Mouse (Mus musculus) neural tube, embryonic 12.5 days (tissue): ENCODE measurements around the gene Map2k4. TPM values are rescaled to one million over a fixed set of nuclear protein-coding genes. Genes with fewer than 3 reads are reported as not detected.
A peak's percentile ranks its signal among the peaks of the same experiment; 100 is the strongest.

Experiments used
- ATAC-seq: fragments of 200-750 bp; cut with Nextera tagmentation; 2 replicates; pipeline ENCODE4 v1.8.0; 2017; ENCODE audit warnings: low read depth, mild to moderate bottlenecking, moderate TSS enrichment, moderate library complexity; ENCODE audit not compliant: low FRiP score
- H3K27ac ChIP-seq: fragments of 300-500 bp; sonication (generic); 2 replicates; pipeline ENCODE4 v1.5.1; 2016
- H3K27me3 ChIP-seq: fragments of 300-500 bp; sonication (generic); replicated peaks from 2 replicates; pipeline ENCODE4 v1.6.1; 2016; ENCODE audit warnings: mild to moderate bottlenecking
- H3K36me3 ChIP-seq: fragments of 300-500 bp; sonication (generic); 2 replicates; pipeline ENCODE4 v1.6.1; 2016; ENCODE audit warnings: mild to moderate bottlenecking
- H3K4me1 ChIP-seq: fragments of 300-500 bp; sonication (generic); 2 replicates; pipeline ENCODE4 v1.6.1; 2016
- H3K4me2 ChIP-seq: fragments of 300-500 bp; sonication (generic); replicated peaks from 2 replicates; pipeline ENCODE4 v1.6.1; 2016; ENCODE audit warnings: mild to moderate bottlenecking
- H3K4me3 ChIP-seq: fragments of 300-500 bp; sonication (generic); 2 replicates; pipeline ENCODE4 v1.5.1; 2016
- H3K9ac ChIP-seq: fragments of 300-500 bp; sonication (generic); 2 replicates; pipeline ENCODE4 v1.6.1; 2016; ENCODE audit warnings: mild to moderate bottlenecking
- H3K9me3 ChIP-seq: fragments of 300-500 bp; sonication (generic); 2 replicates; pipeline ENCODE4 v1.6.1; 2016; ENCODE audit warnings: mild to moderate bottlenecking
- WGBS: fragments of 180-500 bp; shearing (Covaris S2); methylation state at CpG from one replicate; pipeline ENCODE4 v1.1.7; 2016; 5-methylcytosine and 5-hydroxymethylcytosine counted together
- polyA plus RNA-seq: library from polyadenylated mRNA; unstranded; fragments of >200 nt; fragmentation: Nextera tagmentation; extraction: Ambion mirVana; gene quantifications from 2 replicates; pipeline ENCODE4 v1.2.1, GENCODE M21; 2016

Gene Map2k4
- polyA plus RNA-seq, 1 experiment from 2014 or later: 72.6 TPM

GRCm38 (mm10) chr11:65795896-65796295, 7.8 kb upstream of the Map2k4 start:
- no peaks in the 10 kb centered on the region for H3K27me3 ChIP-seq
- no peak overlapping the region for H3K9ac ChIP-seq
- no peaks in the 10 kb centered on the region for H3K9me3 ChIP-seq
- ATAC-seq: no peak
- no peak overlapping the region for H3K27ac ChIP-seq
- H3K4me2 ChIP-seq: no peak overlapping the region
- H3K36me3 ChIP-seq: no peaks in the 10 kb centered on the region
- H3K4me3 ChIP-seq: no peak overlapping the region
- 82% methylated on average over 1 of the region's 1 CpGs for WGBS
- H3K4me1 ChIP-seq: no peaks in the 10 kb centered on the region

- WGBS: 81% methylated on average over 10 of the region's 10 CpGs
- no peak overlapping the region for H3K4me3 ChIP-seq
- no peak for ATAC-seq
- no peaks in the 10 kb centered on the region for H3K4me1 ChIP-seq
- no peak overlapping the region for H3K9ac ChIP-seq
- H3K27me3 ChIP-seq: no peaks in the 10 kb centered on the region
- H3K4me2 ChIP-seq: no peak overlapping the region
- no peaks in the 10 kb centered on the region for H3K36me3 ChIP-seq
- H3K9me3 ChIP-seq: no peaks in the 10 kb centered on the region
- H3K27ac ChIP-seq: no peak overlapping the region
These were observed 6.5 kb upstream of the Map2k4 start for GRCm38 (mm10) chr11:65794428-65795219.

DNA sequence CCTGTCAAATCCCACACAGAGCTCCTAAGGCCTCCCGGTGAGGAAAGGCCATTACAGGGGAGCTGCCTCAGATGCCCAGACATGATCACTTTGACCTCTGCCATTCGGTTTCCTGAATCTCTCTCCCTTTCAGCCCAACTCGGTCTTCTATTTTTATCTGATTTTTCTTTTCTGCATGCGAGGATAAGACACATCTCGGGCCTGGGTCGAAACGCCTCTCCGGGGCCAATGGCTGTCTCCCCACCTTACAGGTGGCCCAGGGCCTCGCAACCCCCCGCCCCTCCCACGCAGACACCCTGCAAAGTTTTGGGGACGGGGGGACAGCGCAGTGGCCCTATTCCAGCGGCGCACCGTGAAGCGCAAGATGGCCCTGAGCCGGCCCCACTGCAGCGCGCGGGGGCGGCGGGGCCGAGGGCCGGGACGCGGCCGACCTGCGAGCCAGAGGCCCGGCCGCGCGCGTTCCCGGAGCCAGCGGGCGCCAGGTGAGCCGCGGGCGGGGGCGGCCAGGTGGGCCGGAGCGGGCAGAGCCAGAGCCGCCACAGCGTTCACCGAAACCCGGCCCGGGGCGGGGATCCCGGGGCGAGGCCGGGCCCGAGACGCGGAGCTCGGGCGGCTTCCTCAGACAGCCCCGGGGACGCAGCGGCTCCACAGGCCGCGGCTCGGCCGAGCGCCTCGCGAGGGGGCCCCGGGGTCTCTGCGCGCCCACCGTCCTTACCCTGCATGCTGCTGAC, 511 bp downstream of the Map2k4 start:
- peak overlapping the region; percentile 99 for H3K9ac ChIP-seq
- H3K9me3 ChIP-seq: no peaks in the 10 kb centered on the region
- peak overlapping the region; percentile 72 for H3K27ac ChIP-seq
- peaks cover 15% of the 10 kb centered on the region for H3K4me1 ChIP-seq
- no peaks in the 10 kb centered on the region for H3K36me3 ChIP-seq
- peak overlapping the region; percentile 81 for H3K4me2 ChIP-seq
- under 1% methylated on average over 71 of the region's 71 CpGs for WGBS
- H3K27me3 ChIP-seq: no peaks in the 10 kb centered on the region
- peak overlapping the region; percentile 98 for H3K4me3 ChIP-seq
- ATAC-seq: peak; percentile 82

- Histone ChIP-seq H3K27ac (no peak overlapping the region), H3K4me3 (no peak overlapping the region), H3K9ac (no peak overlapping the region), H3K27me3 (no peaks in the 10 kb centered on the region), H3K36me3 (no peaks in the 10 kb centered on the region), H3K4me1 (peaks cover 15% of the 10 kb centered on the region), H3K4me2 (peak overlapping the region; percentile 81), H3K9me3 (no peaks in the 10 kb centered on the region)
- ATAC-seq: no peak
- 94% methylated on average over 2 of the region's 2 CpGs for WGBS
These were observed 1.9 kb downstream of the Map2k4 start for GRCm38 (mm10) chr11:65786160-65786559.

DNA sequence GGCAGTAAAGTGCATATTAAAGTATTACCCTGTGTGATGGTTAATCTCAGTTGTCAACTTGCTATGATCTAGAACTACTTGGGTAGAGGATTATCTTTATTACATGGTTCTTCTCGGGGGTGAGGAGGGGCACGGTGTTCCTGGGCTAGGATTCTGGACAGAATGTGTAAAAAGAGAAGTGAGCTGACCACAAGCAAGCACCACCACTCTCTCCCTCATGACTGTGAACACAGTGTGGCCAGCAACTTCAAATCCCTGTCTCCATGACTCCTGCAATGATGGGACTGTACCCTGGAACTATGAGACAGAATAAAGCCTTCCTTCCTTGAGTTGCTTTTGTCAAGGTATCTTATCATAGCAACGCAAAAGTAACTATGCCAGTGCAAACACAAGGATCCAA, 6.5 kb downstream of the Map2k4 start:
- H3K9ac ChIP-seq: no peak overlapping the region
- peaks cover 8% of the 10 kb centered on the region for H3K4me1 ChIP-seq
- H3K27me3 ChIP-seq: no peaks in the 10 kb centered on the region
- no peak overlapping the region for H3K4me2 ChIP-seq
- no peaks in the 10 kb centered on the region for H3K9me3 ChIP-seq
- 90% methylated on average over 3 of the region's 3 CpGs for WGBS
- ATAC-seq: no peak
- no peak overlapping the region for H3K27ac ChIP-seq
- H3K36me3 ChIP-seq: peaks cover 14% of the 10 kb centered on the region; the same call in 1 of the 2 replicates
- H3K4me3 ChIP-seq: no peak overlapping the region

GRCm38 (mm10) chr11:65779578-65779977, 8.5 kb downstream of the Map2k4 start:
- WGBS: 100% methylated on average over 1 of the region's 1 CpGs
- H3K36me3 ChIP-seq: peaks cover 14% of the 10 kb centered on the region; the same call in 1 of the 2 replicates
- no peaks in the 10 kb centered on the region for H3K4me1 ChIP-seq
- no peak overlapping the region for H3K4me2 ChIP-seq
- H3K9ac ChIP-seq: no peak overlapping the region
- no peaks in the 10 kb centered on the region for H3K9me3 ChIP-seq
- H3K27me3 ChIP-seq: no peaks in the 10 kb centered on the region
- no peak overlapping the region for H3K4me3 ChIP-seq
- ATAC-seq: no peak
- no peak overlapping the region for H3K27ac ChIP-seq

- H3K27ac ChIP-seq: no peak overlapping the region
- no peaks in the 10 kb centered on the region for H3K27me3 ChIP-seq
- H3K4me2 ChIP-seq: no peak overlapping the region
- ATAC-seq: no peak
- no peak overlapping the region for H3K4me3 ChIP-seq
- no peak overlapping the region for H3K9ac ChIP-seq
- peaks cover 14% of the 10 kb centered on the region; the same call in 1 of the 2 replicates for H3K36me3 ChIP-seq
- H3K9me3 ChIP-seq: no peaks in the 10 kb centered on the region
- no peaks in the 10 kb centered on the region for H3K4me1 ChIP-seq
- WGBS: 91% methylated on average over 1 of the region's 1 CpGs
These were observed 9.0 kb downstream of the Map2k4 start for GRCm38 (mm10) chr11:65779066-65779465.

- peaks cover 14% of the 10 kb centered on the region; the same call in 1 of the 2 replicates for H3K36me3 ChIP-seq
- H3K4me3 ChIP-seq: no peak overlapping the region
- H3K4me2 ChIP-seq: no peak overlapping the region
- no peaks in the 10 kb centered on the region; the same call in 1 of the 2 replicates for H3K4me1 ChIP-seq
- WGBS: 88% methylated on average over 5 of the region's 5 CpGs
- no peaks in the 10 kb centered on the region for H3K9me3 ChIP-seq
- ATAC-seq: no peak
- H3K27ac ChIP-seq: no peak overlapping the region
- no peaks in the 10 kb centered on the region for H3K27me3 ChIP-seq
- no peak overlapping the region for H3K9ac ChIP-seq
These were observed 10.3 kb downstream of the Map2k4 start for GRCm38 (mm10) chr11:65777810-65778209.

DNA sequence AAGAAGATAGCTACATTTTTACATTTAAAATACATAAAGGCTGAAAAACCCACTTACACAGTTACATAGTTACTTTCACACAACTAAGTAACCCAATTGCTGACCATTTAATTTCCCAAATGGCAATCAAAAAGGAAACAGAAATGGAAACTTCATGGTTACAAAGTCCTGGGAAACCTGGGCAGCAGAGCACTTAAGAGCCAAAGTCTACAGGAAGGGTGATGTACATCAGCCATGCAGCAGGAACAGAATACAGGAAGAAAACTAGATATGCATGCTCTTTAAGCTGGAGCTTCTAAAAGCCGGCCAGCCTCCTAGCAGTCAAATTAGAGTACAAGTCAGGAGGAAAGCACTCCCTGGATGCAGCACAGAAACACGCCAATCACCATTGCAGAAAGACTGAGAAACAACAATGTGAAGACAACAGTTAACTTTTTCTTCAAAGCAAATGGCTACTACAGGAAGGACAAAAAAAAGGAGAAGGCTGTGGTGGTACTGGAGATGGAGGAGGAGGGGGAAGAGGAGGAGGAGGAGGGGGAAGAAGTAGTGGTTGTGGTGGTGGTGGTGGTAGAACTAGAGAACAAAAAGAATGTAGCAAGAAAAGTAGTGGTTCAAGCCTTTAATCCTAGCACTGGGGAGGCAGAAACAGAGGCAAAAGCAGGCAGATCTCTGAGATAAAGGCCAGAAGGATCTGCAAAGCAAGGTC, 11.0 kb downstream of the Map2k4 start:
- H3K27ac ChIP-seq: no peak overlapping the region
- 76% methylated on average over 2 of the region's 2 CpGs for WGBS
- no peak overlapping the region for H3K9ac ChIP-seq
- no peaks in the 10 kb centered on the region; the same call in 1 of the 2 replicates for H3K4me1 ChIP-seq
- H3K36me3 ChIP-seq: peaks cover 14% of the 10 kb centered on the region; the same call in 1 of the 2 replicates
- ATAC-seq: no peak
- no peak overlapping the region for H3K4me3 ChIP-seq
- H3K27me3 ChIP-seq: no peaks in the 10 kb centered on the region
- no peaks in the 10 kb centered on the region for H3K9me3 ChIP-seq
- H3K4me2 ChIP-seq: no peak overlapping the region

GRCm38 (mm10) chr11:65773946-65774656, 14.0 kb downstream of the Map2k4 start:
- H3K4me1 ChIP-seq: no peaks in the 10 kb centered on the region; the same call in 1 of the 2 replicates
- H3K9ac ChIP-seq: no peak overlapping the region
- H3K4me3 ChIP-seq: no peak overlapping the region
- H3K36me3 ChIP-seq: no peaks in the 10 kb centered on the region
- WGBS: 84% methylated on average over 6 of the region's 6 CpGs
- H3K4me2 ChIP-seq: no peak overlapping the region
- no peak overlapping the region for H3K27ac ChIP-seq
- no peaks in the 10 kb centered on the region for H3K27me3 ChIP-seq
- no peaks in the 10 kb centered on the region for H3K9me3 ChIP-seq
- no peak for ATAC-seq

DNA sequence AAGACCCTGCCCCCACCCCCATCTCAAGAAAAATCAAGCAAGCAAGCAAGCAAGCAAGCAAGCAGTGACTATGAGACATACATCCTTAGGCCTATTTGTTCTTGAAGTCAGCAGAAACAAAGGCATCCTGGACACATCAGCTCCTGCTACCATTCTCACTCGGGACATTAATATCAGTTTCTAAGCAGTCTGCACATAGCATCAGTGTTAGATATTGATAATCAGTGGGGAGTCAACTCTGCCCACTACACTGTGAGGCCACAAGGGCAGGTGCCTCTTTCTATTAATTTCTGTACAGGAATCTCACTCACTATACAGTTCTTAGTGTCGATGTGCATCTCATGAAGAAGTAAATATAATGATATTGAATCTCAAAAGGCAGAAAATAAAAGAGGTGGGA, 14.6 kb downstream of the Map2k4 start:
- WGBS: 91% methylated on average over 2 of the region's 2 CpGs
- no peak overlapping the region for H3K9ac ChIP-seq
- no peaks in the 10 kb centered on the region for H3K9me3 ChIP-seq
- no peak for ATAC-seq
- no peak overlapping the region for H3K4me2 ChIP-seq
- H3K4me1 ChIP-seq: no peaks in the 10 kb centered on the region; the same call in 1 of the 2 replicates
- no peaks in the 10 kb centered on the region for H3K27me3 ChIP-seq
- H3K27ac ChIP-seq: no peak overlapping the region
- no peak overlapping the region for H3K4me3 ChIP-seq
- no peaks in the 10 kb centered on the region for H3K36me3 ChIP-seq
